Mouse (Mus musculus): Measurements from ENCODE around the gene Arhgef10l. TPM values are rescaled to one million over a fixed set of nuclear protein-coding genes. Genes with fewer than 3 reads are reported as not detected.

Arhgef10l gene
- polyA plus RNA-seq, 1 experiment from 2014 or later, result 12.1 TPM

DNA sequence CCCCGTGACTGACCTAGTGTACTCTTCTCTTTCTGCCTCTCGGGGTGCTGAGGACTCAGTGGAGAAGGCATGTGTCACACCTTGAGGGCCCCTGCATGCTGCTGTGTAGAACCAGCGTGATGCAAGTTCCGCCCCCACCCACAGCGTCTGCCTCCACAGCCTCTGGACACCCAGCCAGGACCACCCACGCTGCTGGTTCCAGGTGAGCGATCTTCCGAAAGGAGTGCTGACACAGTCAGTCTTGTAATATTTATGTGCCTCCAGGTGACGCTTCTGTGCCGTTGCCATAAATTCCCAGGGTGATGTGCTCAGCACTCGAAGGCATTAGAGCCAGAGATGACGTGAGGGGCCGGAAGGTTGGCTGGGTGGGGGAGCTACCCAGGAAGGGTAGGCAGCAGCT lies 140.9 kb downstream of the Arhgef10l start:
- Histone ChIP-seq H3K9ac (ENCODE audit: low read depth, low read length) (no peak overlapping the region), H3K9me3 (ENCODE audit: control insufficient read depth, low read length) (no peaks in the 10 kb centered on the region), H3K4me3 (ENCODE audit: low read length) (no peak overlapping the region), H3K36me3 (ENCODE audit: control insufficient read depth, insufficient read depth, low read length) (0 out of 2 replicates have a peak, but pooled peaks cover 9% of the 10 kb centered on the region), H3K4me1 (ENCODE audit: control insufficient read depth, insufficient read depth, low read length) (no peaks in the 10 kb centered on the region), H3K4me2 (ENCODE audit: low read depth, low read length) (no peak overlapping the region), H3K27me3 (replicated peaks; ENCODE audit: control insufficient read depth, insufficient read depth, low read length) (no peaks in the 10 kb centered on the region), H3K27ac (ENCODE audit: low read length) (no peak overlapping the region)
- no peak for ATAC-seq
- WGBS, result 62% methylated on average over 13 of the region's 13 CpGs

DNA sequence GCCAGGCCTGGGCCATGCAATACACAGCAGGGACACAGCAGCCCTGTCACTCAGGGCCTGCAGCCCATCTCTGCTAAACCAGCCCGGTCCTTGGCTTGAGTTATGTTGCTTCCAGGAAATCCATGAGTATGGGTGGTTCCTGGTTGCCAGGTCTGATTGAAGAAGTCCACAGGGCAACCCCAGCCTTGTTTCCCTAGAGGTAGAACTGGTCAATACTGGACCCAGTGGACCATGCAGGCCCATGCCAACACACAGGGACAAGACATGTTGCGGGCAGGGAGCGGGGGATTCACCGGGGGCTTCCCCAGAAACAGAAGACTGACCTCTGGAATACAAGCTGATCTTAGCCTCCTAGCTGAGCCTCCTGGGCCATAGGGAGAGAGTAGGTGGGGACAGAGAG lies 142.9 kb downstream of the Arhgef10l start:
- ATAC-seq, result no peak
- no peaks in the 10 kb centered on the region for H3K9me3 ChIP-seq (ENCODE audit: control insufficient read depth, low read length)
- H3K4me2 ChIP-seq (ENCODE audit: low read depth, low read length), result no peak overlapping the region
- H3K36me3 ChIP-seq (ENCODE audit: control insufficient read depth, insufficient read depth, low read length), result 0 out of 2 replicates have a peak, but pooled peaks cover 6% of the 10 kb centered on the region
- H3K9ac ChIP-seq (ENCODE audit: low read depth, low read length), result no peak overlapping the region
- no peak overlapping the region for H3K4me3 ChIP-seq (ENCODE audit: low read length)
- H3K4me1 ChIP-seq (ENCODE audit: control insufficient read depth, insufficient read depth, low read length), result no peaks in the 10 kb centered on the region
- 92% methylated on average over 4 of the region's 4 CpGs for WGBS
- H3K27me3 ChIP-seq (replicated peaks; ENCODE audit: control insufficient read depth, insufficient read depth, low read length), result no peaks in the 10 kb centered on the region
- H3K27ac ChIP-seq (ENCODE audit: low read length), result no peak overlapping the region

DNA sequence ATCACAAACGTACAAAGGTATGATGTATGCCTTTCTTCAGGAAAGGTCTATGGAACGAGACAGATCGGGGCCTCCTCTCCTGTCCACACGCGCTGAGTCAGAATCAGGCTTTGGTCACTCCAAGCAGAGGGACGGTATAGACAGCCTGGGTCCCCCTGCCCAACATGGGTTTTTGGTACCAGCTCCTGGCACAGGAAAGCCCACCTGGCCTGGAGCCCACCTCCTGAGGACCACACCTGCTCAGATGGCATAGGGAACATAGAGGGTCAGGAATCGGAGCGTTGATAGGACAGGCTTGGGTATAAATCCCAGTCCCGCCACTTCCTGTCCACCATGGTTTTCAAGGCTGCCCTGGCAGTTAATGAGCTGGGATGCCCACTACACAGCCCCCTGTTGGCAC lies 145.1 kb downstream of the Arhgef10l start:
- Histone ChIP-seq H3K9ac (ENCODE audit: low read depth, low read length) (no peak overlapping the region), H3K9me3 (ENCODE audit: control insufficient read depth, low read length) (no peaks in the 10 kb centered on the region), H3K4me1 (ENCODE audit: control insufficient read depth, insufficient read depth, low read length) (no peaks in the 10 kb centered on the region), H3K27ac (ENCODE audit: low read length) (no peak overlapping the region), H3K4me2 (ENCODE audit: low read depth, low read length) (no peak overlapping the region), H3K36me3 (ENCODE audit: control insufficient read depth, insufficient read depth, low read length) (peaks cover 12% of the 10 kb centered on the region; the same call in 1 of the 2 replicates), H3K4me3 (ENCODE audit: low read length) (no peak overlapping the region), H3K27me3 (replicated peaks; ENCODE audit: control insufficient read depth, insufficient read depth, low read length) (no peaks in the 10 kb centered on the region)
- ATAC-seq, result no peak
- 94% methylated on average over 9 of the region's 9 CpGs for WGBS

DNA sequence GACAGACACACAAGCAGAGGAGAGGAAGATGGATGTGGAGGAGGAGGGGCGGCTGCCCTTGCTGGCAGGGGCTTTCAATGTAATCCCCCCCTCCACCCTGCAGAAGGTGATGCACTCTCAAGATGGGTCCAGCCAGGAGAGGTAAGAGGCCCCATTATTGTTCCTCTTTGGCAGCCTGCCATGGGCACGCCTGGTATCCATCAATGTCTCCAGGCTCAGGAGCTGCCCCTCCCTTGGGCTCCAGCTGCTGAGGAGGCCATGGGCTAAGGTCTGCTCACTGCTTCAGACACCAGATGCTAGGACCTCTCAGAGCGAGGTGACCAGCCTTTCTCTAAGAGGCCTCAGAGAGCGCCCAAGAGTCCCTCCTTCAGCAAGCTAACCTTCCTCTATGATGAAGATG lies 152.0 kb downstream of the Arhgef10l start:
- H3K36me3 ChIP-seq (ENCODE audit: control insufficient read depth, insufficient read depth, low read length), result peaks cover 17% of the 10 kb centered on the region; the same call in 1 of the 2 replicates
- no peaks in the 10 kb centered on the region for H3K9me3 ChIP-seq (ENCODE audit: control insufficient read depth, low read length)
- peaks cover 6% of the 10 kb centered on the region; the same call in 1 of the 2 replicates for H3K4me1 ChIP-seq (ENCODE audit: control insufficient read depth, insufficient read depth, low read length)
- H3K9ac ChIP-seq (ENCODE audit: low read depth, low read length), result no peak overlapping the region
- no peaks in the 10 kb centered on the region for H3K27me3 ChIP-seq (replicated peaks; ENCODE audit: control insufficient read depth, insufficient read depth, low read length)
- WGBS, result 61% methylated on average over 4 of the region's 4 CpGs
- H3K27ac ChIP-seq (ENCODE audit: low read length), result no peak overlapping the region
- no peak overlapping the region for H3K4me2 ChIP-seq (ENCODE audit: low read depth, low read length)
- no peak overlapping the region for H3K4me3 ChIP-seq (ENCODE audit: low read length)
- ATAC-seq, result peak; percentile 33; the same call in 1 of the 2 replicates

DNA sequence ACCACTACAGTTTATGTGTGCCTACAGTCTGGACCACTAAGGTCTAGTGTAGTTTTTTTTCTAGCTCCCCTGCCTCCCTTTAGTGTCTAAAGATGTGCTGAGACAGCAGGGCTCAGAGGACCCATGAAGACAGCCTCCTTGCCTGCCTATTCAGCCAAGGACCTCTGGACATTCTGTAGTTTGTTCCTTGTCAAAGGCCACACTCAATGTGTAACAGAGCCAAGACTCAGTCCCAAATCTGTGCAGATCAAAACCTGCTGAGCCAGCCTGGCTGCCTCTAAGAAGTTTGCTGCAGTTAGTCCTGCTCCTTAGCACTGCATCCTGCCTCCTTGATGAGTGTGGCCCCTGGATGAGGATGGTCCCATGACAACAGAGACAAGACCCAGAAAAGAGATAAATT lies 156.0 kb downstream of the Arhgef10l start:
- Histone ChIP-seq H3K27ac (ENCODE audit: low read length) (no peak overlapping the region), H3K4me2 (ENCODE audit: low read depth, low read length) (no peak overlapping the region), H3K9ac (ENCODE audit: low read depth, low read length) (no peak overlapping the region), H3K36me3 (ENCODE audit: control insufficient read depth, insufficient read depth, low read length) (peaks cover 2% of the 10 kb centered on the region; the same call in 1 of the 2 replicates), H3K4me3 (ENCODE audit: low read length) (no peak overlapping the region), H3K4me1 (ENCODE audit: control insufficient read depth, insufficient read depth, low read length) (peaks cover 6% of the 10 kb centered on the region; the same call in 1 of the 2 replicates), H3K9me3 (ENCODE audit: control insufficient read depth, low read length) (no peaks in the 10 kb centered on the region), H3K27me3 (replicated peaks; ENCODE audit: control insufficient read depth, insufficient read depth, low read length) (no peaks in the 10 kb centered on the region)
- no peak for ATAC-seq

DNA sequence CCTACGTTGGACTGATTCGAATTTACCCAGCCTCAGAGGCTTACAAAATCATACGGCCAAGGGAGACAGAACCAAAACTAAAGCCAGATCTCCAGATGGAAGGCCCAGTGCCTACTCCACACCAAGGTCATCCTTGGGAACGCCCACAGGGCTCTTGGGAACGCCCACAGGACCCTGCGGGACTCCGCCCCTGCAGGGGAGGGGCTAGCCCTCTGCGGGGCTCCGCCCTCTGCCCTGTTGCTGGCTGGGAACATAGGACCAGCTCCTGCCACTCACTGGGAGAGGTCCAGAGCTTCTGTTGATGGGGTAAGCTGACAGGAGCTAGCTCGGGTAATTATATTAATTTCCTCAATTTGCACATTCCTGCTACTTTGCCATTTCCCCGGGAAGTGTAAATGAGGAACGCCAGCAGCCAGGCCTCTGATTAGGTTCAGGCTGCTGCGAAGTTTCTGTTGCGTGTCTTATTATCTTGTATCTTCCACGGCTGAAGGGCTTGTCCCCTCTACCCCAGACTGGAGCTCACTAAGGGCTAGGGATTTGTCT lies 158.6 kb downstream of the Arhgef10l start:
- Histone ChIP-seq H3K36me3 (ENCODE audit: control insufficient read depth, insufficient read depth, low read length) (no peaks in the 10 kb centered on the region), H3K9me3 (ENCODE audit: control insufficient read depth, low read length) (no peaks in the 10 kb centered on the region), H3K4me3 (ENCODE audit: low read length) (no peak overlapping the region), H3K4me1 (ENCODE audit: control insufficient read depth, insufficient read depth, low read length) (no peaks in the 10 kb centered on the region), H3K4me2 (ENCODE audit: low read depth, low read length) (no peak overlapping the region), H3K27me3 (replicated peaks; ENCODE audit: control insufficient read depth, insufficient read depth, low read length) (no peaks in the 10 kb centered on the region), H3K9ac (ENCODE audit: low read depth, low read length) (no peak overlapping the region), H3K27ac (ENCODE audit: low read length) (no peak overlapping the region)
- no peak for ATAC-seq
- 46% methylated on average over 15 of the region's 15 CpGs for WGBS

DNA sequence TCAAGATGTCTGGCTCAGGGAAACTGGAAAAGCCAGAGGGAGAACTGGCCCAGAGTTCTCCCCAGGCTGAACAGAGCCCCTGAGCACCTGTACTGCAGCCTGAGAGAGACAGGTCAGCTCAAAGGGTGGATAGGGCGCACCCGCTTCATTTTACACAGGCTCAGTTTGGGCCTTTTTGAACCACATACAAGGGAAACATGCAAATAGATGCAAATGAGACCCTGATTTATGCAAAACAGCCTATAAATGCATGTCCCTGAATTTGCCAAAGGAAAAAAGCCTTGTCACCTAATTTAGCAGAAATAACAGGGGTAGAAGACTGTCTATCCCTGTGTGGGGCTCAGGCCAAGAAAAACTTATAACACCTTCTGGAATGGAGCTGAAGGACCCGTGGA lies 160.2 kb downstream of the Arhgef10l start:
- no peak overlapping the region for H3K4me3 ChIP-seq (ENCODE audit: low read length)
- H3K4me2 ChIP-seq (ENCODE audit: low read depth, low read length), result no peak overlapping the region
- no peaks in the 10 kb centered on the region for H3K27me3 ChIP-seq (replicated peaks; ENCODE audit: control insufficient read depth, insufficient read depth, low read length)
- no peak overlapping the region for H3K9ac ChIP-seq (ENCODE audit: low read depth, low read length)
- 89% methylated on average over 3 of the region's 3 CpGs for WGBS
- no peaks in the 10 kb centered on the region for H3K36me3 ChIP-seq (ENCODE audit: control insufficient read depth, insufficient read depth, low read length)
- 0 out of 2 replicates have a peak, but pooled peaks cover 2% of the 10 kb centered on the region for H3K4me1 ChIP-seq (ENCODE audit: control insufficient read depth, insufficient read depth, low read length)
- H3K9me3 ChIP-seq (ENCODE audit: control insufficient read depth, low read length), result no peaks in the 10 kb centered on the region
- no peak for ATAC-seq
- no peak overlapping the region for H3K27ac ChIP-seq (ENCODE audit: low read length)

DNA sequence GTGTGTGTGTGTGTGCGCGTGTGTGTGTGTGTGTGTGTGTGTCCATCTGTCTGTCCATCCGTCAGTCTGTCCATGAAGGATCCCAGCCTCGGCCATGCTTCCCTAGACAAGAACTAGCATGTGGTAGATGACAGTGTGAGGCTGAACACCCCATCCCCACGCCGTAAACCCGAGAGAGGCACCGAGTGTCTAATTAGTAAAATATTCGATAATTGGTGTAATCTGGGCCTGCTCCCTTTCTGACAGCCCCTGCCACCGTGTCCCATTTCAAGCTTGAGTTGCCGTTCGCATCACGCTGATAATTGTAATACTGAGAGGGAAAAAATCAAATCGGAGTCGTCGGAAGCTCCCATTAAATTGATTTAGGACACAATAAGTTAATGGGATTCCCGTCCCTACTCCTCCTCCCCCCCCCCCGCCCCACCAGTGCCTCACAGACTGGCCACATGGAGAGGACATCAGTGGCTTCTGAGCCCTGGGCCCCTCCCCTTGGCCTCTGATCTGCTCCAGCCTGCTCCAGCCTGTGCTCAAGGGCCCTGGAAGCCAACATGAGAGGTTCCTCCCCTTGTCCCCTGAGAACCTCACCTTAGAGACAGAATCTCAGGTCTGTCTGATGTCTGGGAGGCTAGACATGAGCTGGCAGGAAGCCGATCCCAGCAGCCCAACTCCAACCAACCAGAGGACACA lies 160.7 kb downstream of the Arhgef10l start:
- H3K4me1 ChIP-seq (ENCODE audit: control insufficient read depth, insufficient read depth, low read length), result 0 out of 2 replicates have a peak, but pooled peaks cover 2% of the 10 kb centered on the region
- H3K36me3 ChIP-seq (ENCODE audit: control insufficient read depth, insufficient read depth, low read length), result no peaks in the 10 kb centered on the region
- H3K27me3 ChIP-seq (replicated peaks; ENCODE audit: control insufficient read depth, insufficient read depth, low read length), result no peaks in the 10 kb centered on the region
- no peak overlapping the region for H3K9ac ChIP-seq (ENCODE audit: low read depth, low read length)
- WGBS, result 65% methylated on average over 19 of the region's 19 CpGs
- H3K27ac ChIP-seq (ENCODE audit: low read length), result no peak overlapping the region
- ATAC-seq, result no peak
- no peak overlapping the region for H3K4me2 ChIP-seq (ENCODE audit: low read depth, low read length)
- H3K4me3 ChIP-seq (ENCODE audit: low read length), result no peak overlapping the region
- H3K9me3 ChIP-seq (ENCODE audit: control insufficient read depth, low read length), result no peaks in the 10 kb centered on the region

DNA sequence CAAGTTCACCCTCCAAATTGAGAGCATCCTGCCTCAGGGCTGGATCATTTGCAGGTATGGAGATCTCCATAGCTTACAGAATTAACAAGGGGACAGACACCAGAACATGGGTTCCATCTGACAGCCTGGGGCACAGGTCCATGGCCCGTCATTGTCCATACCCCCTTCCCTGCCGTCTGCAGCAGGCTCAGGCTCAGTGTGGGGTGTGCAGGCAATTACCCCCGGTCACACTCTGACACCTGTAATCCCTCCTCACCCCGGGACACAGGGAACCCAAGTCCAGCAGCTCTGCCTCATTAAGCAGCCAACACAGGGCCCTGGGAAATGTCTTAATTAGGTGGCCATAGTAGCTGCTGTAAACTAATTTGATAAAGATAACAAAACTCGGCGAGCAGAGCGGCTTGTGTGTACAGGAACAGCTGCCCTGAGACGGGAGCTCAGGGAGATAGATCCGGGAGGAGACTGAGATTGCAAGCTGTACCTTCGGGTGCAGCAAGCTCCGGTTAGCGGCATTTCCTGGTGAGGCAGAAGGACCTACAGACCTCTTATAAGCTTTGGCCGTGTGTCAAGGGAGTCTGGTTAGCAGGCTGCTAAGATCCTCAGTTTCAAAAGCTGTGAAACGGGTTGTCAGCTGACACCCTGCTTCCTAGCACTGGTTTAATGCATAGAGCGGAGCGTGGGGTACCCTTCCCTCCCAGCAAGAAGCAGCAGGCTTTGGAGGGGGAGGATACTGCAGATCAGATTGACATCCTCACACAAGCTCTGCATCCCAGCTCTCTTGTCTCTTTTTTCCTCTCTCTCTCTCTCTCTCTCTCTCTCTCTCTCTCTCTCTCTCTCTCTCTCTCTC lies 161.5 kb downstream of the Arhgef10l start:
- Histone ChIP-seq H3K4me3 (ENCODE audit: low read length) (no peak overlapping the region), H3K36me3 (ENCODE audit: control insufficient read depth, insufficient read depth, low read length) (no peaks in the 10 kb centered on the region), H3K9me3 (ENCODE audit: control insufficient read depth, low read length) (no peaks in the 10 kb centered on the region), H3K4me2 (ENCODE audit: low read depth, low read length) (no peak overlapping the region), H3K9ac (ENCODE audit: low read depth, low read length) (no peak overlapping the region), H3K27me3 (replicated peaks; ENCODE audit: control insufficient read depth, insufficient read depth, low read length) (no peaks in the 10 kb centered on the region), H3K4me1 (ENCODE audit: control insufficient read depth, insufficient read depth, low read length) (0 out of 2 replicates have a peak, but pooled peaks cover 2% of the 10 kb centered on the region), H3K27ac (ENCODE audit: low read length) (no peak overlapping the region)
- ATAC-seq, result no peak
- WGBS, result 16% methylated on average over 16 of the region's 16 CpGs
